Mouse (Mus musculus) small intestine, adult 2 months (tissue): Measurements from ENCODE around the gene Cnih3. TPM values are rescaled to one million over a fixed set of nuclear protein-coding genes. Genes with fewer than 3 reads are reported as not detected.

Experiments used
- H3K27ac ChIP-seq: fragments of 200-500 bp; 2 replicates; pipeline ENCODE4 v1.5.1; 2012; ENCODE audit warnings: low read depth, low read length, control low read depth, inconsistent platforms; ENCODE audit not compliant: insufficient read depth
- H3K27me3 ChIP-seq: fragments of 200-500 bp; 2 replicates; pipeline ENCODE4 v1.6.1; 2012; ENCODE audit warnings: mild to moderate bottlenecking, moderate library complexity, low read length, inconsistent platforms; ENCODE audit not compliant: control insufficient read depth, insufficient read depth
- H3K36me3 ChIP-seq: fragments of 200-500 bp; 2 replicates; pipeline ENCODE4 v1.6.1; 2012; ENCODE audit warnings: mild to moderate bottlenecking, low read length, control low read depth, inconsistent platforms; ENCODE audit not compliant: control insufficient read depth, insufficient read depth
- H3K4me1 ChIP-seq: fragments of 200-500 bp; 2 replicates; pipeline ENCODE4 v1.6.1; 2012; ENCODE audit warnings: low read length, inconsistent platforms, mixed read lengths; ENCODE audit not compliant: control insufficient read depth, insufficient read depth, insufficient read length
- H3K4me3 ChIP-seq: fragments of 200-500 bp; 2 replicates; pipeline ENCODE4 v1.5.1; 2012; ENCODE audit warnings: low read depth, mild to moderate bottlenecking, control low read depth, inconsistent platforms, low read length, moderate library complexity
- CTCF ChIP-seq: fragments of 200-500 bp; IDR thresholded peaks from 2 replicates; pipeline ENCODE4 v1.5.1; 2012; ENCODE audit warnings: low read depth, mild to moderate bottlenecking, control low read depth, inconsistent platforms, low read length, moderate library complexity, mixed read lengths; ENCODE audit not compliant: insufficient replicate concordance, insufficient read length; ENCODE audit errors: extremely low read depth
- POLR2A ChIP-seq: fragments of 200-500 bp; IDR thresholded peaks from 2 replicates; pipeline ENCODE4 v1.6.1; 2012; ENCODE audit warnings: low read depth, mild to moderate bottlenecking, control low read depth, inconsistent platforms, low read length, moderate library complexity
- WGBS: fragments of 180-500 bp; shearing (Covaris S2); methylation state at CpG from one replicate; pipeline ENCODE4 v1.1.7; 2018; 5-methylcytosine and 5-hydroxymethylcytosine counted together
- polyA plus RNA-seq: library from polyadenylated mRNA; depleted of rRNA; stranded (reverse); fragments of >200 nt; gene quantifications from 2 replicates; pipeline ENCODE4 v1.2.3, GENCODE M21; 2012

Cnih3 gene
- polyA plus RNA-seq, 1 experiment: 0.08 TPM

- WGBS: 20% methylated on average over 8 of the region's 8 CpGs
- Histone ChIP-seq H3K27me3 (no peaks in the 10 kb centered on the region), H3K4me3 (no peak overlapping the region), H3K27ac (no peak overlapping the region), H3K4me1 (no peaks in the 10 kb centered on the region), H3K36me3 (no peaks in the 10 kb centered on the region)
- TF ChIP-seq CTCF (peak; percentile 76; the same call in 1 of the 2 replicates), POLR2A (no peak)
These were observed 27.2 kb downstream of the Cnih3 start for GRCm38 (mm10) chr1:181379664-181380063.

GRCm38 (mm10) chr1:181381410-181382010, 29.1 kb downstream of the Cnih3 start:
- WGBS: 88% methylated on average over 12 of the region's 12 CpGs
- Histone ChIP-seq H3K4me3 (no peak overlapping the region), H3K27ac (no peak overlapping the region), H3K27me3 (no peaks in the 10 kb centered on the region), H3K36me3 (no peaks in the 10 kb centered on the region), H3K4me1 (no peaks in the 10 kb centered on the region)
- TF ChIP-seq POLR2A (no peak), CTCF (no peak)

- Histone ChIP-seq H3K27ac (no peak overlapping the region), H3K4me1 (no peaks in the 10 kb centered on the region), H3K27me3 (no peaks in the 10 kb centered on the region), H3K36me3 (no peaks in the 10 kb centered on the region), H3K4me3 (no peak overlapping the region)
- no peak for TF ChIP-seq POLR2A
- TF ChIP-seq CTCF: no peak
- 44% methylated on average over 2 of the region's 2 CpGs for WGBS
These were observed 36.8 kb downstream of the Cnih3 start for GRCm38 (mm10) chr1:181389264-181389663.

- Histone ChIP-seq H3K27me3 (no peaks in the 10 kb centered on the region), H3K27ac (no peak overlapping the region), H3K36me3 (no peaks in the 10 kb centered on the region), H3K4me3 (no peak overlapping the region), H3K4me1 (no peaks in the 10 kb centered on the region)
- TF ChIP-seq CTCF: no peak
- no peak for TF ChIP-seq POLR2A
- WGBS: 97% methylated on average over 2 of the region's 2 CpGs
These were observed 40.1 kb downstream of the Cnih3 start for GRCm38 (mm10) chr1:181392489-181392888.

- 25% methylated on average over 6 of the region's 6 CpGs for WGBS
- Histone ChIP-seq H3K27me3 (no peaks in the 10 kb centered on the region), H3K36me3 (no peaks in the 10 kb centered on the region), H3K4me1 (no peaks in the 10 kb centered on the region), H3K4me3 (no peak overlapping the region), H3K27ac (no peak overlapping the region)
- TF ChIP-seq POLR2A (no peak), CTCF (no peak; the same call in 1 of the 2 replicates)
These were observed 41.1 kb downstream of the Cnih3 start for GRCm38 (mm10) chr1:181393250-181394149.

GRCm38 (mm10) chr1:181395234-181395828, 42.9 kb downstream of the Cnih3 start:
- Histone ChIP-seq H3K27me3 (no peaks in the 10 kb centered on the region), H3K36me3 (no peaks in the 10 kb centered on the region), H3K4me3 (no peak overlapping the region), H3K27ac (no peak overlapping the region), H3K4me1 (no peaks in the 10 kb centered on the region)
- no peak for TF ChIP-seq CTCF
- TF ChIP-seq POLR2A: no peak
- WGBS: 75% methylated on average over 6 of the region's 6 CpGs

GRCm38 (mm10) chr1:181399179-181399578, 46.8 kb downstream of the Cnih3 start:
- Histone ChIP-seq H3K4me1 (no peaks in the 10 kb centered on the region), H3K27me3 (no peaks in the 10 kb centered on the region), H3K36me3 (no peaks in the 10 kb centered on the region), H3K27ac (no peak overlapping the region), H3K4me3 (no peak overlapping the region)
- WGBS: 69% methylated on average over 3 of the region's 3 CpGs
- TF ChIP-seq POLR2A (no peak), CTCF (no peak)

- Histone ChIP-seq H3K4me1 (no peaks in the 10 kb centered on the region), H3K36me3 (no peaks in the 10 kb centered on the region), H3K27ac (no peak overlapping the region), H3K4me3 (no peak overlapping the region), H3K27me3 (no peaks in the 10 kb centered on the region)
- WGBS: 57% methylated on average over 7 of the region's 7 CpGs
- TF ChIP-seq POLR2A (no peak), CTCF (no peak)
These were observed 50.6 kb downstream of the Cnih3 start for GRCm38 (mm10) chr1:181403056-181403455.
